Mouse (Mus musculus) limb, embryonic 13.5 days (tissue): ENCODE data around the gene Ogfod2. TPM values are rescaled to one million over a fixed set of nuclear protein-coding genes. Genes with fewer than 3 reads are reported as not detected.
A peak's percentile ranks its signal among the peaks of the same experiment; 100 is the strongest.

ENCODE experiments used
- ATAC-seq: fragments of 200-750 bp; cut with Nextera tagmentation; 2 replicates; pipeline ENCODE4 v1.8.0; 2017; ENCODE audit warnings: low read depth, moderate number of reproducible peaks, moderate TSS enrichment; ENCODE audit not compliant: low FRiP score
- H3K27ac ChIP-seq: fragments of 300-500 bp; sonication (generic); 2 replicates; pipeline ENCODE4 v1.5.1; 2015; ENCODE audit warnings: inconsistent platforms, mild to moderate bottlenecking, moderate library complexity
- H3K27me3 ChIP-seq: fragments of 300-500 bp; sonication (generic); 2 replicates; pipeline ENCODE4 v1.6.1; 2015; ENCODE audit warnings: mild to moderate bottlenecking, inconsistent platforms
- H3K36me3 ChIP-seq: fragments of 300-500 bp; sonication (generic); 2 replicates; pipeline ENCODE4 v1.6.1; 2015; ENCODE audit warnings: inconsistent platforms, mild to moderate bottlenecking, moderate library complexity
- H3K4me1 ChIP-seq: fragments of 300-500 bp; sonication (generic); 2 replicates; pipeline ENCODE4 v1.6.1; 2015; ENCODE audit warnings: inconsistent platforms
- H3K4me2 ChIP-seq: fragments of 300-500 bp; sonication (generic); replicated peaks from 2 replicates; pipeline ENCODE4 v1.6.1; 2015; ENCODE audit warnings: inconsistent platforms, mild to moderate bottlenecking, moderate library complexity
- H3K4me3 ChIP-seq: fragments of 300-500 bp; sonication (generic); 2 replicates; pipeline ENCODE4 v1.5.1; 2015; ENCODE audit warnings: moderate library complexity, mild to moderate bottlenecking, inconsistent platforms
- H3K9ac ChIP-seq: fragments of 300-500 bp; sonication (generic); 2 replicates; pipeline ENCODE4 v1.6.1; 2015; ENCODE audit warnings: mild to moderate bottlenecking, inconsistent platforms
- H3K9me3 ChIP-seq: fragments of 300-500 bp; sonication (generic); 2 replicates; pipeline ENCODE4 v1.6.1; 2016; ENCODE audit warnings: inconsistent platforms
- whole genome bisulfite sequencing: fragments of 180-500 bp; shearing (Covaris S2); methylation state at CpG from one replicate; pipeline ENCODE4 v1.1.7; 2015; 5-methylcytosine and 5-hydroxymethylcytosine counted together
- polyA plus RNA-seq: library from polyadenylated mRNA; unstranded; fragments of >200 nt; fragmentation: Nextera tagmentation; extraction: Ambion mirVana; gene quantifications from 2 replicates; pipeline ENCODE4 v1.2.1, GENCODE M21; 2015

The Ogfod2 gene
- polyA plus RNA-seq, result 19.4 and 21.4 TPM in 2 replicates

GRCm38 (mm10) chr5:124111742-124112497, at the start of gene Ogfod2:
Gene Ogfod2 (plus strand): TSS chr5:124112297.
- Histone ChIP-seq H3K4me3 (peak within 1 kb of the TSS; percentile 82), H3K9ac (peak within 1 kb of the TSS; percentile 78), H3K9me3 (no peaks in the 10 kb centered on the region), H3K27me3 (no peaks in the 10 kb centered on the region), H3K36me3 (peaks cover 6% of the 10 kb centered on the region; the same call in 1 of the 2 replicates), H3K4me1 (peaks cover 22% of the 10 kb centered on the region), H3K27ac (peak within 1 kb of the TSS; percentile 82), H3K4me2 (peak within 1 kb of the TSS; percentile 91)
- under 1% methylated on average over 66 of the region's 66 CpGs for WGBS
- ATAC-seq, result peak; percentile 98

DNA sequence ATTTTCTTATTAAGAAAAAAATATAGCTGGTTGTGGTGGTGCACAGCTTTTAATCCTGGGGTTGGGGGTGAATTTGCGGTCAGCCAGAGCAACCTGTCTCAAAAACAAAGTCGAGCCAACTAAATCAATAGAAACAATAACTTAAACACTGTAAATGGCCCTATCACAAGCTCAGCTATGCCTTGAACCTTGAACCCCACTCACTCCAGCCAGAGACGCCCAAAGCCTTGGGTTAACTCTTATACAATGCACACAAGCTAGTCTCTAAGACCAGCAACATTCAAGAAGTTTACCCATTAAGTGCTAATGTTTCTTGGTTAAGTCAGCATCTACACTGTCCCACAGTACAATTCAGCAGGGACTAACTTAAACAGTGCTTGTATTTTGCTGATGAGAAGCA, 42.4 kb upstream of the Ogfod2 start:
- no peak overlapping the region for H3K4me2 ChIP-seq
- no peaks in the 10 kb centered on the region for H3K36me3 ChIP-seq
- no peak overlapping the region for H3K27ac ChIP-seq
- no peak for ATAC-seq
- peaks cover 8% of the 10 kb centered on the region; the same call in 1 of the 2 replicates for H3K4me1 ChIP-seq
- no peaks in the 10 kb centered on the region for H3K27me3 ChIP-seq
- no peaks in the 10 kb centered on the region for H3K9me3 ChIP-seq
- H3K4me3 ChIP-seq, result no peak overlapping the region
- no peak overlapping the region for H3K9ac ChIP-seq
- 84% methylated on average over 3 of the region's 3 CpGs for WGBS

DNA sequence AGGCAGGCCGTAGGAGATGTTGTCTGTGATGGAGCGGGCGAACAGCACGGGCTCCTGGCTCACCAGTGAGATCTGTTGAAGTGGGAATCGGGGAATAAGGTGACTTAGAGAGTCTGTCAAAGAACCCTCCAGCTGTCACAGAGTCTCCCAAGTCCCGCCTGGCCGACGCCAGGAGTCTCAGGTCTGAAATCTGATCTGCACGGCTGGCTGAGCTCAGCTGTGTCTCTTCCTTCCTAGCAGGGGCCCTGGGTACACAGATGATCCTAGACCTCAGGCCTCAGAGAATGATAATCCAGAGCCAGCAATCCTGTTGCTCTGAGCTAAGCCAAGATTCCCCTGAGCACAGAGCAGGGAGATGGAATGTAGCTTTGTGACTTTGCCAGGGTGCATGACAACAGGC, 38.4 kb upstream of the Ogfod2 start:
- Histone ChIP-seq H3K9ac (no peak overlapping the region), H3K36me3 (no peaks in the 10 kb centered on the region), H3K27ac (no peak overlapping the region), H3K4me1 (peaks cover 13% of the 10 kb centered on the region), H3K4me2 (no peak overlapping the region), H3K9me3 (no peaks in the 10 kb centered on the region), H3K4me3 (no peak overlapping the region), H3K27me3 (no peaks in the 10 kb centered on the region)
- WGBS, result 45% methylated on average over 9 of the region's 9 CpGs
- ATAC-seq, result peak; percentile 45

DNA sequence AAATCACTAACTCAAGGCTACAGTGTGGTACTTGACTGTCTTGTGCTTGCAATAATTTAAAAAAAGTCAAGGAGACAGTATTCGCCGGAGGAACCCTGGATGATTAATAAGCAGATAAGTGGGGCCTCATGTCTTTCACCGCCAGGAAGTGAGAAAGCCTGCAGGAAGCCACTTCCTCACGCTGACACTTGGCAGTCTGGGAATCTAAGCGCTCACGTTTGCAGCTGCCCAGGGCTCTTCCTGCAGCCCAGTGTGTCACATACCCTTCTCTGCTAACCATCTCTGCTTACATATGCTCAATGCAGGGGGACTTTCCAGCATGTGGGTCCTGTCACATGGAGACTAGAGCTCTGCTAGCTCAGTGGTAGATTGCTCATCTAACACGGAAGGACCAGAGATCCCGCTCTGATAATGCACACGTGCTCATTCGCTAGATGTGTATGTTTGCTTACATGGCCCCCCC, 37.2 kb upstream of the Ogfod2 start:
- peak overlapping the region; percentile 33; the same call in 1 of the 2 replicates for H3K27ac ChIP-seq
- peak overlapping the region; percentile 25; the same call in 1 of the 2 replicates for H3K9ac ChIP-seq
- WGBS, result 46% methylated on average over 10 of the region's 10 CpGs
- H3K27me3 ChIP-seq, result no peaks in the 10 kb centered on the region
- no peak overlapping the region for H3K4me3 ChIP-seq
- H3K9me3 ChIP-seq, result no peaks in the 10 kb centered on the region
- H3K36me3 ChIP-seq, result no peaks in the 10 kb centered on the region
- H3K4me2 ChIP-seq, result no peak overlapping the region
- ATAC-seq, result no peak
- peaks cover 17% of the 10 kb centered on the region for H3K4me1 ChIP-seq

DNA sequence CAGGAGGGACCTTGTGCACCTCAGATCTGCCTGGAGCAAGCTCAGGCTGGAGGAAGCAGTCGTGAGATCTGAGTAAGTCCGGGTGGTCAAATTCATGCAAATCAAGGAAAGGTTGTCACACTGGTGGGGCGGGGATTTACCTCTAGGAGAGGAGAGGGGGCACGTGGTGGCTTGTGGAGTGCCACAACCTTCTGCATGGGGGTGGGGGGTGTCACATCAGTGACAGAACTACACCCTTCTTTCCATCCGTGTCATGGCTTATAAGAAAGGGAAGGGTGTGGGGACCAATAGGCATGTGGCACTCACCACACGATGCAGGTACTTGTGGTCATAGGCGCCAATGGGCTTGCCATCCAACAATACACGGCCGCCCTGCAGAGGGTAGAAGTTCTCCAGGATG, 36.4 kb upstream of the Ogfod2 start:
- WGBS, result 71% methylated on average over 9 of the region's 9 CpGs
- H3K27me3 ChIP-seq, result no peaks in the 10 kb centered on the region
- 0 out of 2 replicates have a peak overlapping the region, but pooled peaks have one; percentile 33 for H3K27ac ChIP-seq
- H3K36me3 ChIP-seq, result no peaks in the 10 kb centered on the region
- no peak overlapping the region for H3K4me2 ChIP-seq
- peaks cover 17% of the 10 kb centered on the region for H3K4me1 ChIP-seq
- no peak for ATAC-seq
- H3K9ac ChIP-seq, result peak overlapping the region; percentile 6; the same call in 1 of the 2 replicates
- no peak overlapping the region for H3K4me3 ChIP-seq
- H3K9me3 ChIP-seq, result no peaks in the 10 kb centered on the region

GRCm38 (mm10) chr5:124076559-124076958, 35.5 kb upstream of the Ogfod2 start:
- Histone ChIP-seq H3K36me3 (no peaks in the 10 kb centered on the region), H3K4me3 (no peak overlapping the region), H3K9me3 (no peaks in the 10 kb centered on the region), H3K4me2 (no peak overlapping the region), H3K27ac (no peak overlapping the region), H3K9ac (no peak overlapping the region), H3K4me1 (peaks cover 17% of the 10 kb centered on the region), H3K27me3 (no peaks in the 10 kb centered on the region)
- WGBS, result 46% methylated on average over 9 of the region's 9 CpGs
- ATAC-seq, result no peak

DNA sequence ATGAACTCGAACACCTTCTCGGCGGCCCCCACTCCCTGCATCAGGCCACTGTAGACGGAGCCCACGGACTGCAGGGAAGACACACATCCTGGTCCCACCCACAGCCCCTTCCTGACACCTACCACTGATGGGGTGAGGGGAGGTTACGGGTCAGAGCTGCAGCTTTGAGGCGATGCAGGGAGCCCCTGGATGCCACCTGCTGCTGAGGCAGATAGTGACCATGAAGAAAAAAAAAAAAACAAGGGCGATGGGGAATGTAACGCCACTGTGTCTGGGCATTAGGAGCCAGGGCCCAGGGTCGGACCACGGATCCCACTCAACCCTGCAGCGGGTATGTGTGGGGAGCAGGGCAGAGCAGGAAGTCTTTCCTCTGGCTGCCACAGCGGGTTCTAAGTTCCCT, 34.9 kb upstream of the Ogfod2 start:
- H3K4me2 ChIP-seq, result no peak overlapping the region
- peaks cover 17% of the 10 kb centered on the region for H3K4me1 ChIP-seq
- H3K27ac ChIP-seq, result no peak overlapping the region
- no peaks in the 10 kb centered on the region for H3K27me3 ChIP-seq
- ATAC-seq, result no peak
- no peaks in the 10 kb centered on the region for H3K36me3 ChIP-seq
- WGBS, result 83% methylated on average over 13 of the region's 13 CpGs
- no peak overlapping the region for H3K4me3 ChIP-seq
- H3K9ac ChIP-seq, result no peak overlapping the region
- H3K9me3 ChIP-seq, result no peaks in the 10 kb centered on the region

- no peaks in the 10 kb centered on the region for H3K36me3 ChIP-seq
- H3K9me3 ChIP-seq, result no peaks in the 10 kb centered on the region
- no peak overlapping the region for H3K4me3 ChIP-seq
- H3K27me3 ChIP-seq, result no peaks in the 10 kb centered on the region
- H3K9ac ChIP-seq, result no peak overlapping the region
- H3K27ac ChIP-seq, result no peak overlapping the region; the same call in 1 of the 2 replicates
- WGBS, result 71% methylated on average over 6 of the region's 6 CpGs
- no peak for ATAC-seq
- peaks cover 13% of the 10 kb centered on the region for H3K4me1 ChIP-seq
- peak overlapping the region; percentile 17; the same call in 1 of the 2 replicates for H3K4me2 ChIP-seq
These were observed 34.1 kb upstream of the Ogfod2 start for GRCm38 (mm10) chr5:124077856-124078460.

- H3K27ac ChIP-seq, result no peak overlapping the region
These were observed 33.2 kb upstream of the Ogfod2 start for GRCm38 (mm10) chr5:124078794-124079416.

GRCm38 (mm10) chr5:124079880-124080279, 32.2 kb upstream of the Ogfod2 start:
- no peaks in the 10 kb centered on the region for H3K36me3 ChIP-seq
- H3K4me2 ChIP-seq, result no peak overlapping the region
- no peak overlapping the region for H3K27ac ChIP-seq
- WGBS, result 90% methylated on average over 17 of the region's 17 CpGs
- H3K9ac ChIP-seq, result no peak overlapping the region
- no peak overlapping the region for H3K4me3 ChIP-seq
- peaks cover 9% of the 10 kb centered on the region for H3K4me1 ChIP-seq
- H3K9me3 ChIP-seq, result no peaks in the 10 kb centered on the region
- ATAC-seq, result no peak
- H3K27me3 ChIP-seq, result no peaks in the 10 kb centered on the region

More at GRCm38 (mm10) chr5:124078794-124079416, 33.2 kb upstream of the Ogfod2 start:
- H3K4me3 ChIP-seq, result no peak overlapping the region
- no peaks in the 10 kb centered on the region for H3K9me3 ChIP-seq
- no peaks in the 10 kb centered on the region for H3K27me3 ChIP-seq
- H3K4me2 ChIP-seq, result peak overlapping the region; percentile 17; the same call in 1 of the 2 replicates
- peaks cover 10% of the 10 kb centered on the region for H3K4me1 ChIP-seq
- no peak overlapping the region for H3K9ac ChIP-seq
- H3K36me3 ChIP-seq, result no peaks in the 10 kb centered on the region
- 49% methylated on average over 9 of the region's 9 CpGs for WGBS
- ATAC-seq, result no peak; the same call in 1 of the 2 replicates

DNA sequence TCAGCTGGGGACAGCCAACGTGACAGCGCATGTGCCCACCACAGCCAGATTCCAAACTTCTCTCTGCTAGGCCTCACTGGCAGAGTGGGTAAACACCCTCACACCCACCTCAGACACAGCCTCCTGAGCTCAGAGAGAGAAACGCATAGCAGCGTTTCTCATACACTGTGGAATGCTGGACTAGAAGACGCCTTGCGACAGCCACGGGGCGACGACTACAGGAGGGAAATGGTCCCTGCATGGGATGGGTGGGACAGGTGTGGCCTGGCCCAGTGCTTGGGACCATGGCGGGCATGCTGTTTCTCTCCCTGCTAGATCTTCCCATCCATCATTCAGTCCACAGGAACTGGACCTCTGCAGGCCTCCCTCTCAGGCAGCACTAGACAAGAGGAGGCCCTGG, 29.6 kb upstream of the Ogfod2 start:
- 0 out of 2 replicates have a peak overlapping the region, but pooled peaks have one; percentile 19 for H3K9ac ChIP-seq
- no peak for ATAC-seq
- 82% methylated on average over 10 of the region's 10 CpGs for WGBS

More for the DNA sequence above, 29.6 kb upstream of the Ogfod2 start:
- no peak overlapping the region for H3K4me3 ChIP-seq
- H3K4me1 ChIP-seq, result peaks cover 4% of the 10 kb centered on the region; the same call in 1 of the 2 replicates
- H3K9me3 ChIP-seq, result no peaks in the 10 kb centered on the region
- H3K36me3 ChIP-seq, result no peaks in the 10 kb centered on the region
- H3K4me2 ChIP-seq, result no peak overlapping the region
- H3K27ac ChIP-seq, result no peak overlapping the region
- H3K27me3 ChIP-seq, result no peaks in the 10 kb centered on the region
